Mouse (Mus musculus) brain, embryonic 14.5 days (tissue): ENCODE results near the gene Cntd1.

ENCODE experiments used
- CTCF ChIP-seq: fragments of 200-500 bp; IDR thresholded peaks from 2 replicates; pipeline ENCODE4 v1.5.1; 2012; ENCODE audit warnings: inconsistent platforms, mild to moderate bottlenecking, moderate library complexity, borderline replicate concordance; ENCODE audit not compliant: insufficient read depth, insufficient read length; ENCODE audit errors: extremely low read depth
- POLR2A ChIP-seq: fragments of 200-500 bp; IDR thresholded peaks from 2 replicates; pipeline ENCODE4 v1.6.1; 2012; ENCODE audit warnings: mild to moderate bottlenecking, inconsistent platforms, borderline replicate concordance; ENCODE audit not compliant: poor library complexity, insufficient read depth, insufficient read length, severe bottlenecking; ENCODE audit errors: extremely low read depth

GRCm38 (mm10) chr11:101262272-101262967 lies 16.4 kb upstream of the Cntd1 start:
- TF ChIP-seq CTCF (no peak), POLR2A (no peak)
